Mouse (Mus musculus): ENCODE data around the gene Mylk4. TPM values are rescaled to one million over a fixed set of nuclear protein-coding genes. Genes with fewer than 3 reads are reported as not detected.

Gene Mylk4
- polyA plus RNA-seq (2014; fragmentation: Nextera tagmentation; extraction: Ambion mirVana): 0.40 and 0.53 TPM in 2 replicates

GRCm38 (mm10) chr13:32783816-32784215 is at the start of gene Mylk4:
Mylk4 (minus strand) TSS chr13:32783954.
- no peaks in the 10 kb centered on the region for H3K4me1 ChIP-seq (replicated peaks; ENCODE audit: control insufficient read depth, insufficient read depth, low read length)
- H3K27me3 ChIP-seq (ENCODE audit: control insufficient read depth, insufficient read depth, low read length): no peaks in the 10 kb centered on the region
- H3K36me3 ChIP-seq (ENCODE audit: control insufficient read depth, insufficient read depth, low read length): no peaks in the 10 kb centered on the region
- 83% methylated on average over 8 of the region's 8 CpGs for WGBS
- DNase-seq (ENCODE audit: low spot score) (no peak), ATAC-seq (ENCODE audit: low FRiP score) (no peak)
- H3K4me3 ChIP-seq (ENCODE audit: low read depth, low read length): no peak within 1 kb of the TSS
- no peak within 1 kb of the TSS for H3K27ac ChIP-seq (ENCODE audit: low read depth, low read length)
- no peak within 1 kb of the TSS for H3K4me2 ChIP-seq (replicated peaks; ENCODE audit: low read depth, low read length)
- H3K9ac ChIP-seq (ENCODE audit: low read depth, low read length): no peak within 1 kb of the TSS
- no peaks in the 10 kb centered on the region for H3K9me3 ChIP-seq (ENCODE audit: control insufficient read depth, low read length)

- 76% methylated on average over 6 of the region's 6 CpGs for WGBS
Measured at GRCm38 (mm10) chr13:32833237-32833636, 49.5 kb upstream of the Mylk4 start.

GRCm38 (mm10) chr13:32832776-32833175 is 49.0 kb upstream of the Mylk4 start:
- WGBS: 74% methylated on average over 3 of the region's 3 CpGs
- no peaks in the 10 kb centered on the region for H3K4me1 ChIP-seq (replicated peaks; ENCODE audit: control insufficient read depth, insufficient read depth, low read length)
- no peak overlapping the region for H3K4me2 ChIP-seq (replicated peaks; ENCODE audit: low read depth, low read length)
- no peak for DNase-seq (ENCODE audit: low spot score)
- H3K36me3 ChIP-seq (ENCODE audit: control insufficient read depth, insufficient read depth, low read length): no peaks in the 10 kb centered on the region
- no peaks in the 10 kb centered on the region for H3K9me3 ChIP-seq (ENCODE audit: control insufficient read depth, low read length)
- H3K4me3 ChIP-seq (ENCODE audit: low read depth, low read length): no peak overlapping the region
- H3K27me3 ChIP-seq (ENCODE audit: control insufficient read depth, insufficient read depth, low read length): no peaks in the 10 kb centered on the region
- no peak for ATAC-seq (ENCODE audit: low FRiP score)
- no peak overlapping the region for H3K27ac ChIP-seq (ENCODE audit: low read depth, low read length)
- no peak overlapping the region for H3K9ac ChIP-seq (ENCODE audit: low read depth, low read length)

More at GRCm38 (mm10) chr13:32833237-32833636, 49.5 kb upstream of the Mylk4 start:
- Histone ChIP-seq H3K36me3 (ENCODE audit: control insufficient read depth, insufficient read depth, low read length) (no peaks in the 10 kb centered on the region), H3K9me3 (ENCODE audit: control insufficient read depth, low read length) (no peaks in the 10 kb centered on the region), H3K9ac (ENCODE audit: low read depth, low read length) (no peak overlapping the region), H3K27me3 (ENCODE audit: control insufficient read depth, insufficient read depth, low read length) (no peaks in the 10 kb centered on the region), H3K4me1 (replicated peaks; ENCODE audit: control insufficient read depth, insufficient read depth, low read length) (no peaks in the 10 kb centered on the region), H3K27ac (ENCODE audit: low read depth, low read length) (no peak overlapping the region), H3K4me2 (replicated peaks; ENCODE audit: low read depth, low read length) (no peak overlapping the region), H3K4me3 (ENCODE audit: low read depth, low read length) (no peak overlapping the region)
- ATAC-seq (ENCODE audit: low FRiP score) (no peak), DNase-seq (ENCODE audit: low spot score) (no peak)

- Histone ChIP-seq H3K27ac (ENCODE audit: low read depth, low read length) (no peak overlapping the region), H3K4me1 (replicated peaks; ENCODE audit: control insufficient read depth, insufficient read depth, low read length) (no peaks in the 10 kb centered on the region), H3K4me3 (ENCODE audit: low read depth, low read length) (no peak overlapping the region), H3K9me3 (ENCODE audit: control insufficient read depth, low read length) (no peaks in the 10 kb centered on the region), H3K4me2 (replicated peaks; ENCODE audit: low read depth, low read length) (no peak overlapping the region), H3K36me3 (ENCODE audit: control insufficient read depth, insufficient read depth, low read length) (no peaks in the 10 kb centered on the region), H3K9ac (ENCODE audit: low read depth, low read length) (no peak overlapping the region), H3K27me3 (ENCODE audit: control insufficient read depth, insufficient read depth, low read length) (no peaks in the 10 kb centered on the region)
- DNase-seq (ENCODE audit: low spot score) (no peak), ATAC-seq (ENCODE audit: low FRiP score) (no peak)
- WGBS: 86% methylated on average over 3 of the region's 3 CpGs
Measured at GRCm38 (mm10) chr13:32831505-32832273, 47.9 kb upstream of the Mylk4 start.

- no peak overlapping the region for H3K27ac ChIP-seq (ENCODE audit: low read depth, low read length)
- WGBS: 93% methylated on average over 4 of the region's 4 CpGs
- ATAC-seq (ENCODE audit: low FRiP score): no peak
Measured at GRCm38 (mm10) chr13:32828886-32829285, 45.1 kb upstream of the Mylk4 start.

GRCm38 (mm10) chr13:32827951-32828350 is 44.2 kb upstream of the Mylk4 start:
- Histone ChIP-seq H3K9me3 (ENCODE audit: control insufficient read depth, low read length) (no peaks in the 10 kb centered on the region), H3K27me3 (ENCODE audit: control insufficient read depth, insufficient read depth, low read length) (no peaks in the 10 kb centered on the region), H3K9ac (ENCODE audit: low read depth, low read length) (no peak overlapping the region), H3K4me1 (replicated peaks; ENCODE audit: control insufficient read depth, insufficient read depth, low read length) (no peaks in the 10 kb centered on the region), H3K4me3 (ENCODE audit: low read depth, low read length) (no peak overlapping the region), H3K27ac (ENCODE audit: low read depth, low read length) (no peak overlapping the region), H3K4me2 (replicated peaks; ENCODE audit: low read depth, low read length) (no peak overlapping the region), H3K36me3 (ENCODE audit: control insufficient read depth, insufficient read depth, low read length) (no peaks in the 10 kb centered on the region)
- DNase-seq (ENCODE audit: low spot score): peak; percentile 66
- peak; percentile 56 for ATAC-seq (ENCODE audit: low FRiP score)
- WGBS: 70% methylated on average over 4 of the region's 4 CpGs

More at GRCm38 (mm10) chr13:32828886-32829285, 45.1 kb upstream of the Mylk4 start:
- Histone ChIP-seq H3K4me2 (replicated peaks; ENCODE audit: low read depth, low read length) (no peak overlapping the region), H3K4me1 (replicated peaks; ENCODE audit: control insufficient read depth, insufficient read depth, low read length) (no peaks in the 10 kb centered on the region), H3K4me3 (ENCODE audit: low read depth, low read length) (no peak overlapping the region), H3K9me3 (ENCODE audit: control insufficient read depth, low read length) (no peaks in the 10 kb centered on the region), H3K27me3 (ENCODE audit: control insufficient read depth, insufficient read depth, low read length) (no peaks in the 10 kb centered on the region), H3K9ac (ENCODE audit: low read depth, low read length) (no peak overlapping the region), H3K36me3 (ENCODE audit: control insufficient read depth, insufficient read depth, low read length) (no peaks in the 10 kb centered on the region)
- DNase-seq (ENCODE audit: low spot score): no peak

GRCm38 (mm10) chr13:32827111-32827822 is 43.5 kb upstream of the Mylk4 start:
- DNase-seq (ENCODE audit: low spot score): no peak
- WGBS: 80% methylated on average over 3 of the region's 3 CpGs
- no peak overlapping the region for H3K9ac ChIP-seq (ENCODE audit: low read depth, low read length)

GRCm38 (mm10) chr13:32825546-32825945 is 41.8 kb upstream of the Mylk4 start:
- Histone ChIP-seq H3K36me3 (ENCODE audit: control insufficient read depth, insufficient read depth, low read length) (no peaks in the 10 kb centered on the region), H3K9me3 (ENCODE audit: control insufficient read depth, low read length) (no peaks in the 10 kb centered on the region), H3K9ac (ENCODE audit: low read depth, low read length) (no peak overlapping the region), H3K4me1 (replicated peaks; ENCODE audit: control insufficient read depth, insufficient read depth, low read length) (no peaks in the 10 kb centered on the region), H3K27ac (ENCODE audit: low read depth, low read length) (no peak overlapping the region), H3K27me3 (ENCODE audit: control insufficient read depth, insufficient read depth, low read length) (no peaks in the 10 kb centered on the region), H3K4me2 (replicated peaks; ENCODE audit: low read depth, low read length) (no peak overlapping the region), H3K4me3 (ENCODE audit: low read depth, low read length) (no peak overlapping the region)
- no peak for ATAC-seq (ENCODE audit: low FRiP score)
- DNase-seq (ENCODE audit: low spot score): no peak
- WGBS: 90% methylated on average over 8 of the region's 8 CpGs

More at GRCm38 (mm10) chr13:32827111-32827822, 43.5 kb upstream of the Mylk4 start:
- no peak for ATAC-seq (ENCODE audit: low FRiP score)
- Histone ChIP-seq H3K4me2 (replicated peaks; ENCODE audit: low read depth, low read length) (no peak overlapping the region), H3K4me3 (ENCODE audit: low read depth, low read length) (no peak overlapping the region), H3K27ac (ENCODE audit: low read depth, low read length) (no peak overlapping the region), H3K4me1 (replicated peaks; ENCODE audit: control insufficient read depth, insufficient read depth, low read length) (no peaks in the 10 kb centered on the region), H3K9me3 (ENCODE audit: control insufficient read depth, low read length) (no peaks in the 10 kb centered on the region), H3K27me3 (ENCODE audit: control insufficient read depth, insufficient read depth, low read length) (no peaks in the 10 kb centered on the region), H3K36me3 (ENCODE audit: control insufficient read depth, insufficient read depth, low read length) (no peaks in the 10 kb centered on the region)

Measured in hindbrain, embryonic 11.5 days (tissue).